Mouse (Mus musculus) embryonic facial prominence, embryonic 10.5 days (tissue): ENCODE measurements at regions not wholly inside any gene's neighbourhood (a gene's known extent, or its start where the extent isn't known, plus 50 kb on each side); places are given as distances from the start of the nearest gene placed in this dataset.
"Not testable (repeated sequence)": the region's sequence is repeated elsewhere in the genome, so short reads cannot be mapped to it uniquely, and the experiment has no call there.

Experiments used
- DNase-seq: peaks from one replicate; pipeline ENCODE4 v3.0.0-alpha.2; 2017; ENCODE audit warnings: low spot score
- H3K27ac ChIP-seq: fragments of 300-500 bp; sonication (generic); replicated peaks from 2 replicates; pipeline ENCODE4 v1.5.1; 2016; ENCODE audit warnings: mild to moderate bottlenecking
- H3K27me3 ChIP-seq: fragments of 300-500 bp; sonication (generic); replicated peaks from 2 replicates; pipeline ENCODE4 v1.6.1; 2016; ENCODE audit warnings: low read depth, mild to moderate bottlenecking; ENCODE audit not compliant: poor library complexity, severe bottlenecking
- H3K36me3 ChIP-seq: fragments of 300-500 bp; sonication (generic); replicated peaks from 2 replicates; pipeline ENCODE4 v1.6.1; 2016; ENCODE audit warnings: mild to moderate bottlenecking, moderate library complexity
- H3K4me1 ChIP-seq: fragments of 300-500 bp; sonication (generic); 2 replicates; pipeline ENCODE4 v1.6.1; 2016
- H3K4me3 ChIP-seq: fragments of 300-500 bp; sonication (generic); 2 replicates; pipeline ENCODE4 v1.5.1; 2016; ENCODE audit warnings: mild to moderate bottlenecking, moderate library complexity
- H3K9me3 ChIP-seq: fragments of 300-500 bp; sonication (generic); 2 replicates; pipeline ENCODE4 v1.6.1; 2016; ENCODE audit warnings: mild to moderate bottlenecking
- WGBS: fragments of 180-500 bp; shearing (Covaris S2); methylation state at CpG from one replicate; pipeline ENCODE4 v1.1.7; 2016; 5-methylcytosine and 5-hydroxymethylcytosine counted together

GRCm38 (mm10) chr12:20614766-20615165 is 375.5 kb upstream of the Asap2 start:
- H3K27ac ChIP-seq, H3K4me1 ChIP-seq, H3K9me3 ChIP-seq, H3K36me3 ChIP-seq, H3K27me3 ChIP-seq: not testable (repeated sequence)
- peak overlapping the region; percentile 54 for H3K4me3 ChIP-seq
- WGBS: under 1% methylated on average over 29 of the region's 39 CpGs
- DNase-seq: peak; percentile 89
